ENCODE assay signal across 8 mouse cellular contexts in the genomic region with DNA sequence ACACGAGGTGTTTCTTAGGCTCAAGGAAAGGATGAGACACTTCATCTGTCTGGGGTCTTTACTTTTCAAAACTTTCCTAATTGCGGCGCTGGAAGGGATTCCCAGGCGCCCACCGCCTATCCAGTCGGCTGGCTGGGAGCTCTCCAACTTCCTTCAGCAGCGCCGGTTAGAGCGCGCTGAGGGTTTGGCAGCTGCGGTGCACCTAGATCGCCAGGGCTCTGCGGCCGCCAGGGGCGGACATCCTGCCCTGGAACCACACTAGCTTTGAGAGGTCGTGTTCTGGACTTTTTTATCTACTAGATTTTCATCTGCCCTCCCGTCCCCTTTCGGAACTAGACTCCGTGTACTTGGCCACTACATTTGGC. TPM values are rescaled to one million over a fixed set of nuclear protein-coding genes. Genes with fewer than 3 reads are reported as not detected.
A peak's percentile ranks its signal among the peaks of the same experiment; 100 is the strongest.
DNase-seq lines count a peak whose midpoint lies in the region; ATAC-seq and TF ChIP-seq lines count a peak whose summit lies in the region.

No protein-coding gene starts in this region.

- H3K4me3 ChIP-seq in intestine, embryonic 16.5 days (ENCODE audit: low read length): peak overlapping the region; percentile 75; the same call in 1 of the 2 replicates
- no peak overlapping the region for H3K4me3 ChIP-seq in liver, embryonic 14.5 days (ENCODE audit: insufficient read depth in 1 of 2, low read depth in 2 of 2, low read length in 2 of 2)
- peak overlapping the region; percentile 80 for H3K4me3 ChIP-seq in neural tube, embryonic 11.5 days (ENCODE audit: low read depth, low read length)

- H3K27me3 ChIP-seq in intestine, embryonic 16.5 days (replicated peaks; ENCODE audit: control insufficient read depth, insufficient read depth, low read length): peaks cover 18% of the 10 kb centered on the region
- H3K27me3 ChIP-seq in liver, embryonic 14.5 days (ENCODE audit: control insufficient read depth, insufficient read depth, low read length): peaks cover 27% of the 10 kb centered on the region
- H3K27me3 ChIP-seq in neural tube, embryonic 11.5 days (ENCODE audit: control insufficient read depth, insufficient read depth, low read length): 0 out of 2 replicates have a peak, but pooled peaks cover 4% of the 10 kb centered on the region

- no peaks in the 10 kb centered on the region for H3K9me3 ChIP-seq in intestine, embryonic 16.5 days (ENCODE audit: control insufficient read depth, low read length)
- no peaks in the 10 kb centered on the region for H3K9me3 ChIP-seq in liver, embryonic 14.5 days (ENCODE audit: control insufficient read depth, low read length)
- H3K9me3 ChIP-seq in neural tube, embryonic 11.5 days (ENCODE audit: control insufficient read depth, low read length): no peaks in the 10 kb centered on the region

- TF ChIP-seq CTCF in liver, embryonic 14.5 days (IDR thresholded peaks at IDR 0.05; ENCODE audit: low read depth): peak; percentile 32; the same call in 1 of the 2 replicates

- whole genome bisulfite sequencing in intestine, embryonic 16.5 days: under 1% methylated on average over 19 of the region's 19 CpGs
- 2% methylated on average over 19 of the region's 19 CpGs for WGBS in liver, embryonic 14.5 days (ENCODE audit: insufficient replicate concordance)
- under 1% methylated on average over 19 of the region's 19 CpGs for WGBS in neural tube, embryonic 11.5 days

- no peak overlapping the region for H3K27ac ChIP-seq in intestine, embryonic 16.5 days (ENCODE audit: low read length)
- no peak overlapping the region for H3K27ac ChIP-seq in liver, embryonic 14.5 days
- peak overlapping the region; percentile 82; the same call in 1 of the 2 replicates for H3K27ac ChIP-seq in neural tube, embryonic 11.5 days (ENCODE audit: low read depth, low read length)

- no peak overlapping the region for H3K9ac ChIP-seq in intestine, embryonic 16.5 days (ENCODE audit: low read depth, low read length)
- H3K9ac ChIP-seq in liver, embryonic 14.5 days (replicated peaks): no peak overlapping the region
- H3K9ac ChIP-seq in neural tube, embryonic 11.5 days (ENCODE audit: low read length): peak overlapping the region; percentile 83

- H3K4me1 ChIP-seq in intestine, embryonic 16.5 days (ENCODE audit: control insufficient read depth, insufficient read depth, low read length): 0 out of 2 replicates have a peak, but pooled peaks cover 4% of the 10 kb centered on the region
- peaks cover 0 to 5% of the 10 kb centered on the region in 2 experiments; a peak in 2 of 4 replicates for H3K4me1 ChIP-seq in liver, embryonic 14.5 days (replicated peaks; ENCODE audit: control insufficient read depth in 2 of 2, insufficient read depth in 2 of 2, low read length in 1 of 2)
- H3K4me1 ChIP-seq in neural tube, embryonic 11.5 days (ENCODE audit: control insufficient read depth, insufficient read depth, low read length): no peaks in the 10 kb centered on the region

- H3K36me3 ChIP-seq in intestine, embryonic 16.5 days (ENCODE audit: control insufficient read depth, insufficient read depth, low read length): no peaks in the 10 kb centered on the region
- no peaks in the 10 kb centered on the region for H3K36me3 ChIP-seq in liver, embryonic 14.5 days (replicated peaks; ENCODE audit: control insufficient read depth, insufficient read depth, low read depth)
- H3K36me3 ChIP-seq in neural tube, embryonic 11.5 days (ENCODE audit: control insufficient read depth, insufficient read depth, low read length): no peaks in the 10 kb centered on the region

- peak; percentile 40 for ATAC-seq in granulocyte monocyte progenitor cell, adult 5-6 weeks (replicated peaks; ENCODE audit: poor library complexity, severe bottlenecking)
- peak; percentile 49; the same call in 1 of the 2 replicates for ATAC-seq in intestine, embryonic 16.5 days
- no peak for ATAC-seq in liver, embryonic 14.5 days (ENCODE audit: insufficient read depth)
- no peak for ATAC-seq in neural tube, embryonic 11.5 days (ENCODE audit: insufficient read depth, low FRiP score, low TSS enrichment)

- no peak for TF ChIP-seq EP300 in liver, embryonic 14.5 days (IDR thresholded peaks at IDR 0.05; ENCODE audit: low read depth)

- H3K4me2 ChIP-seq in intestine, embryonic 16.5 days (ENCODE audit: low read depth, low read length): peak overlapping the region; percentile 97; the same call in 1 of the 2 replicates
- peak overlapping the region; percentile 67; the same call in 1 of the 2 replicates for H3K4me2 ChIP-seq in liver, embryonic 14.5 days (ENCODE audit: low read depth)
- H3K4me2 ChIP-seq in neural tube, embryonic 11.5 days (ENCODE audit: low read depth): peak overlapping the region; percentile 92

- DNase-seq in layer of hippocampus, postnatal 25 days (ENCODE audit: extremely low spot score in 1 of 2, low spot score in 1 of 2): peak; percentile 22 to 24
- no peak for DNase-seq in layer of hippocampus, adult 9-11 months
- DNase-seq in embryo, embryonic 10 days (ENCODE audit: low spot score): peak; percentile 87
- DNase-seq in liver, embryonic 14.5 days (ENCODE audit: low read depth in 3 of 3, low spot score in 3 of 3): no peak
- peak; percentile 80 for DNase-seq in neural tube, embryonic 11.5 days (ENCODE audit: low spot score)
- DNase-seq in urinary bladder, postnatal 25 days (ENCODE audit: low spot score): peak; percentile 39

RNA-seq across cellular contexts. Expression of a gene that starts 1.3 kb away (rescaled TPM):
- total RNA-seq in layer of hippocampus, postnatal 25 days (2021): 10 to 100 TPM; 24.6 to 27.9 TPM
- 1.9 TPM in 1 of 2 replicates, not detected in the other for total RNA-seq in granulocyte monocyte progenitor cell, adult 5-6 weeks (2014; fragmentation: Nextera tagmentation)
- total RNA-seq in granulocyte monocyte progenitor cell, adult 5-6 weeks (2017): not detected in 2 replicates
- 0.54 and 0.71 TPM in 2 replicates for polyA plus RNA-seq in intestine, embryonic 16.5 days (2015; fragmentation: Nextera tagmentation; extraction: Ambion mirVana)
- 0.07 and 0.11 TPM in 2 replicates for polyA plus RNA-seq in liver, embryonic 14.5 days (2012; rRNA removed)
- not detected in 2 replicates for polyA plus RNA-seq in liver, embryonic 14.5 days (2014; fragmentation: Nextera tagmentation; extraction: Ambion mirVana)
- 10.8 and 14.5 TPM in 2 replicates for polyA plus RNA-seq in neural tube, embryonic 11.5 days (2014; fragmentation: Nextera tagmentation; extraction: Ambion mirVana)

Comparison
In these comparisons a context has a peak if more than half of its experiments do, and no peak if none do; other contexts are left out.
1. DNase-seq: peak in layer of hippocampus, postnatal 25 days (2 of 2), embryo, embryonic 10 days (single experiment), neural tube, embryonic 11.5 days (single experiment) and urinary bladder, postnatal 25 days (single experiment); none in layer of hippocampus, adult 9-11 months (single experiment) and liver, embryonic 14.5 days (0 of 3).
2. ATAC-seq: peak in granulocyte monocyte progenitor cell, adult 5-6 weeks (single experiment) and intestine, embryonic 16.5 days (single experiment); none in liver, embryonic 14.5 days (single experiment) and neural tube, embryonic 11.5 days (single experiment).
3. H3K4me3 ChIP-seq: peak in intestine, embryonic 16.5 days (single experiment) and neural tube, embryonic 11.5 days (single experiment); none in liver, embryonic 14.5 days (0 of 2).
4. Peak in every context shown above with its lines, with median percentiles within 50 percentile points of each other: H3K4me2 ChIP-seq.